Mouse (Mus musculus) hindbrain, embryonic 15.5 days (tissue): ENCODE measurements around the gene Car3. TPM values are rescaled to one million over a fixed set of nuclear protein-coding genes. Genes with fewer than 3 reads are reported as not detected.
"Not testable (repeated sequence)": the region's sequence is repeated elsewhere in the genome, so short reads cannot be mapped to it uniquely, and the experiment has no call there.

Source experiments
- ATAC-seq: fragments of 200-750 bp; cut with Nextera tagmentation; 2 replicates; pipeline ENCODE4 v1.8.0; 2017; ENCODE audit warnings: low read depth, moderate number of reproducible peaks, moderate TSS enrichment; ENCODE audit not compliant: low FRiP score
- H3K27ac ChIP-seq: fragments of 300-500 bp; sonication (generic); replicated peaks from 2 replicates; pipeline ENCODE4 v1.5.1; 2015; ENCODE audit warnings: mild to moderate bottlenecking, inconsistent platforms
- H3K27me3 ChIP-seq: fragments of 300-500 bp; sonication (generic); 2 replicates; pipeline ENCODE4 v1.6.1; 2015; ENCODE audit warnings: control low read depth, inconsistent platforms
- H3K36me3 ChIP-seq: fragments of 300-500 bp; sonication (generic); 2 replicates; pipeline ENCODE4 v1.6.1; 2015; ENCODE audit warnings: control low read depth, inconsistent platforms
- H3K4me1 ChIP-seq: fragments of 300-500 bp; sonication (generic); replicated peaks from 2 replicates; pipeline ENCODE4 v1.6.1; 2015; ENCODE audit warnings: control low read depth, inconsistent platforms
- H3K4me2 ChIP-seq: fragments of 300-500 bp; sonication (generic); 2 replicates; pipeline ENCODE4 v1.6.1; 2015; ENCODE audit warnings: moderate library complexity, mild to moderate bottlenecking, inconsistent platforms
- H3K4me3 ChIP-seq: fragments of 300-500 bp; sonication (generic); 2 replicates; pipeline ENCODE4 v1.5.1; 2015; ENCODE audit warnings: mild to moderate bottlenecking, inconsistent platforms
- H3K9ac ChIP-seq: fragments of 300-500 bp; sonication (generic); 2 replicates; pipeline ENCODE4 v1.6.1; 2015; ENCODE audit warnings: inconsistent platforms
- H3K9me3 ChIP-seq: fragments of 300-500 bp; sonication (generic); 2 replicates; pipeline ENCODE4 v1.6.1; 2016; ENCODE audit warnings: control low read depth, inconsistent platforms
- WGBS: fragments of 180-500 bp; shearing (Covaris S2); methylation state at CpG from one replicate; pipeline ENCODE4 v1.1.7; 2015; 5-methylcytosine and 5-hydroxymethylcytosine counted together
- polyA plus RNA-seq: library from polyadenylated mRNA; unstranded; fragments of >200 nt; fragmentation: Nextera tagmentation; extraction: Ambion mirVana; gene quantifications from 2 replicates; pipeline ENCODE4 v1.2.1, GENCODE M21; 2015

Gene Car3
- 1.9 and 2.1 TPM in 2 replicates for polyA plus RNA-seq

- 3% methylated on average over 17 of the region's 18 CpGs for WGBS
- H3K27ac ChIP-seq: no peak within 1 kb of the TSS
Observed at GRCm38 (mm10) chr3:14863022-14863711, at the start of gene Car3. Gene Car3, plus strand, starts transcription at chr3:14863512.

GRCm38 (mm10) chr3:14815396-14815795, 47.9 kb upstream of the Car3 start:
- not testable (repeated sequence) for H3K27ac ChIP-seq, H3K4me1 ChIP-seq, ATAC-seq, H3K36me3 ChIP-seq, H3K9me3 ChIP-seq, H3K4me3 ChIP-seq, H3K9ac ChIP-seq, H3K27me3 ChIP-seq, H3K4me2 ChIP-seq
- 100% methylated on average over 1 of the region's 1 CpGs for WGBS

More at GRCm38 (mm10) chr3:14863022-14863711, at the start of gene Car3:
- H3K36me3 ChIP-seq: no peaks in the 10 kb centered on the region
- peak within 1 kb of the TSS; percentile 49 for H3K9ac ChIP-seq
- peaks cover 11% of the 10 kb centered on the region; the same call in 1 of the 2 replicates for H3K4me1 ChIP-seq
- H3K9me3 ChIP-seq: no peaks in the 10 kb centered on the region
- ATAC-seq: peak; percentile 93
- H3K27me3 ChIP-seq: no peaks in the 10 kb centered on the region
- H3K4me2 ChIP-seq: peak within 1 kb of the TSS; percentile 87
- peak within 1 kb of the TSS; percentile 42 for H3K4me3 ChIP-seq

GRCm38 (mm10) chr3:14819844-14820504, 43.3 kb upstream of the Car3 start:
- Histone ChIP-seq H3K9ac (no peak overlapping the region), H3K27me3 (no peaks in the 10 kb centered on the region), H3K4me3 (no peak overlapping the region), H3K9me3 (no peaks in the 10 kb centered on the region), H3K4me2 (no peak overlapping the region), H3K36me3 (no peaks in the 10 kb centered on the region), H3K4me1 (no peaks in the 10 kb centered on the region), H3K27ac (no peak overlapping the region)
- WGBS: 88% methylated on average over 1 of the region's 1 CpGs
- ATAC-seq: no peak

- ATAC-seq: no peak
- Histone ChIP-seq H3K4me1 (no peaks in the 10 kb centered on the region), H3K27me3 (no peaks in the 10 kb centered on the region), H3K4me2 (no peak overlapping the region), H3K4me3 (no peak overlapping the region), H3K27ac (no peak overlapping the region), H3K36me3 (no peaks in the 10 kb centered on the region), H3K9me3 (no peaks in the 10 kb centered on the region), H3K9ac (no peak overlapping the region)
Observed at GRCm38 (mm10) chr3:14828896-14829295, 34.4 kb upstream of the Car3 start.

- Histone ChIP-seq H3K4me3 (no peak overlapping the region), H3K27me3 (no peaks in the 10 kb centered on the region), H3K4me2 (no peak overlapping the region), H3K9ac (no peak overlapping the region), H3K4me1 (no peaks in the 10 kb centered on the region), H3K36me3 (no peaks in the 10 kb centered on the region), H3K27ac (no peak overlapping the region), H3K9me3 (no peaks in the 10 kb centered on the region)
- 86% methylated on average over 5 of the region's 5 CpGs for WGBS
- ATAC-seq: no peak
Observed at GRCm38 (mm10) chr3:14831219-14831835, 32.0 kb upstream of the Car3 start.

GRCm38 (mm10) chr3:14832766-14833165, 30.5 kb upstream of the Car3 start:
- H3K9me3 ChIP-seq: no peaks in the 10 kb centered on the region
- no peaks in the 10 kb centered on the region for H3K27me3 ChIP-seq
- no peaks in the 10 kb centered on the region for H3K36me3 ChIP-seq
- no peak overlapping the region for H3K27ac ChIP-seq
- no peak overlapping the region for H3K4me3 ChIP-seq
- no peak overlapping the region for H3K9ac ChIP-seq
- H3K4me1 ChIP-seq: no peaks in the 10 kb centered on the region
- no peak for ATAC-seq
- no peak overlapping the region for H3K4me2 ChIP-seq

- Histone ChIP-seq H3K27ac (no peak overlapping the region), H3K4me3 (no peak overlapping the region), H3K4me1 (no peaks in the 10 kb centered on the region), H3K9ac (no peak overlapping the region), H3K36me3 (no peaks in the 10 kb centered on the region), H3K27me3 (no peaks in the 10 kb centered on the region), H3K4me2 (no peak overlapping the region), H3K9me3 (no peaks in the 10 kb centered on the region)
- no peak for ATAC-seq
- WGBS: 93% methylated on average over 1 of the region's 1 CpGs
Observed at GRCm38 (mm10) chr3:14838936-14839335, 24.4 kb upstream of the Car3 start.

GRCm38 (mm10) chr3:14839466-14840118, 23.7 kb upstream of the Car3 start:
- no peak overlapping the region for H3K9ac ChIP-seq
- 91% methylated on average over 3 of the region's 3 CpGs for WGBS
- H3K27ac ChIP-seq: no peak overlapping the region
- no peaks in the 10 kb centered on the region for H3K36me3 ChIP-seq
- no peaks in the 10 kb centered on the region for H3K4me1 ChIP-seq
- no peaks in the 10 kb centered on the region for H3K9me3 ChIP-seq
- H3K4me3 ChIP-seq: no peak overlapping the region
- no peak for ATAC-seq
- H3K27me3 ChIP-seq: no peaks in the 10 kb centered on the region
- H3K4me2 ChIP-seq: no peak overlapping the region

- no peaks in the 10 kb centered on the region for H3K27me3 ChIP-seq
- no peak for ATAC-seq
- no peaks in the 10 kb centered on the region for H3K4me1 ChIP-seq
- H3K27ac ChIP-seq: no peak overlapping the region
- H3K9me3 ChIP-seq: no peaks in the 10 kb centered on the region
- H3K4me2 ChIP-seq: no peak overlapping the region
- no peaks in the 10 kb centered on the region for H3K36me3 ChIP-seq
- no peak overlapping the region for H3K4me3 ChIP-seq
- no peak overlapping the region for H3K9ac ChIP-seq
- WGBS: 96% methylated on average over 2 of the region's 2 CpGs
Observed at GRCm38 (mm10) chr3:14848587-14849254, 14.6 kb upstream of the Car3 start.

- WGBS: 81% methylated on average over 5 of the region's 5 CpGs
- H3K27me3 ChIP-seq: no peaks in the 10 kb centered on the region
- H3K4me1 ChIP-seq: no peaks in the 10 kb centered on the region
- no peak overlapping the region for H3K4me2 ChIP-seq
- H3K9me3 ChIP-seq: no peaks in the 10 kb centered on the region
- no peak for ATAC-seq
- H3K36me3 ChIP-seq: no peaks in the 10 kb centered on the region
- no peak overlapping the region for H3K9ac ChIP-seq
- H3K27ac ChIP-seq: no peak overlapping the region
- no peak overlapping the region for H3K4me3 ChIP-seq
Observed at GRCm38 (mm10) chr3:14853966-14854365, 9.3 kb upstream of the Car3 start.

GRCm38 (mm10) chr3:14854446-14854845, 8.9 kb upstream of the Car3 start:
- 56% methylated on average over 1 of the region's 1 CpGs for WGBS

More at GRCm38 (mm10) chr3:14854446-14854845, 8.9 kb upstream of the Car3 start:
- no peaks in the 10 kb centered on the region for H3K9me3 ChIP-seq
- no peaks in the 10 kb centered on the region for H3K27me3 ChIP-seq
- no peak overlapping the region for H3K4me2 ChIP-seq
- ATAC-seq: no peak
- no peaks in the 10 kb centered on the region for H3K4me1 ChIP-seq
- no peak overlapping the region for H3K27ac ChIP-seq
- H3K9ac ChIP-seq: no peak overlapping the region
- H3K36me3 ChIP-seq: no peaks in the 10 kb centered on the region
- H3K4me3 ChIP-seq: no peak overlapping the region
